Mouse (Mus musculus) T-helper 2 cell (primary cell): ENCODE results near the gene D2hgdh.

Experiments
- in situ Hi-C: fragments of 300-600 bp; cut with MboI, MseI; formaldehyde crosslinking; loops from one replicate; pipeline ENCODE4 v1.15.1; 2025; ENCODE audit warnings: high pct_unique_total_duplicates

D2hgdh gene

DNA sequence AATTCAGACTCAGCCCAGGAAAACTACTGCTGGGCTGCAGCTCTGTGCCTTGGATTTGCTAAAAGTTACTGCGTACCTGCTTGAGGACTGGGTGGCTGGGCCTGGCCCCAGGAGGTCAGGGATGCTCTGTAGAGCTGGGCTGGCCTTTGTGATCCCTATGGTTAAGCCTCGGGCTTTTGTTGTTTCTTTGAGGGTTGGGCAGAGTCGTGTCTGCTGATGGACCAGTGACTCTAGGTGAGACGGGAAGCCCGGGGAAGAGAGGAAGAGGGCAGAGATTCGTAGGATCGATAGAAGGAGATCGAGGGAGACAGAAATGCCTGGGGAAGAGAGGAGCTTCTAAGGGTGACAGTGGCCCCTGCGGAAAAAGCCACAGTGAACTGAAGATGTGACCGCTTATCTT lies at the start of gene D2hgdh:
TSS of gene D2hgdh (plus strand) at position 301 of the 400 bp plus-strand sequence.
- in situ Hi-C loops = no loop called here

DNA sequence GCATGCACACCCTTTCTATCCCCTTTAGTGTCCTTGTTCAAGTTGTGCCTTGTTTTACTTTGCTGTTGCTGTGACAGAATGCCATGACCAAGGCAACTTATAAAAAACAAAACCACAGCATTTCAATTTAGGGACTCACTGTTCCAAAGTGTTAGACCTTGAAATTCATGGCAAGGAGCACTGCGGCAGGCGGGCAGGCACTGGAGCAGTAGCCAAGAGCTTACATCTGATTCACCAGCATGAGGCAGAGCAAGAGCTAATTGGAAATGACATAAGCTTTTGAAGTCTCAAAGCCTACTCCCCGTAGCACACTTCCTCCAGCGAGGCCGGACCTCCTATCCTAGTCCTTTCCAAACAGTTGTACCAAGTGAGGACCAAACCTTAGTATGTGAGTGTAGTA lies 48.0 kb upstream of the D2hgdh start:
- in situ Hi-C loops = no loop called here

DNA sequence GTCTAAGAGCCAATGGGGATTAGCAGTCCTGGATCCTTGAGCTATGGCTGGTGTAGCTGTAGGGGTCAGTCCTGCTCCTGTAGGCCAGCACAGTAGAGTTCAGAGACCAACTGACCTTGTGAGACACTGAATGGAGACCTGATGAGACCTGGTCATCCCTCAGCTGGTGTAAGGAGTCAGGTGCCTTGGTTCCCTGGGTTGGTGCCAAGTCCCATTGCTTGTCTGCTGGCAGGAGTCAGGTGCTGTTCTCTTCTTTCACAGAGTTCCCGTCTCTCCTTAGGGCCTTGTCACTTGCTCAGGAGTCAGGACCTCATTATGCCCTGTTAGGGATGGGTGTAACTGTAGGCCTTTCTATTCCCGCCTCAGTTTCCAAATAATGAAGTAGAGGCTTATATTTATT lies 37.8 kb upstream of the D2hgdh start:
- in situ Hi-C loops = no loop called here

DNA sequence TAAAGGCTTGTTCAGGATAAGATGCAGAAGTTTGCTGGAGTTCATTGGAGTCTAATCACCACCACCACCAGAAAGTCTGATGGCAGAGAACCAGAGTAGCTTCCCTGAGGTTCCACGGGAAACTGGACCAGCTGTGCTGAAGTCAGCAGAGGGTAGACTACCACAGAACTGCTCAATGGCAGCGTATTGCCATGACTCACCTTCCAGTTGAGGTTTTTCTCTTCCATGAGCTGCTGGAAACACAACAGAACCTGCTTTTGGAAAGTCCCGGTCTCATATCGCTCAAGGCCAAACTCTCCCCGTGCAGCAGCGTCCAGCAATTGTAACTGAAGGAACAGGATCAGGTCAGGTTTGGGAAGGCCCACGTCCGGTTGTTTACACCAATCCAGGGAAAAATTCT lies 30.2 kb upstream of the D2hgdh start:
- in situ Hi-C loops = no loop called here

DNA sequence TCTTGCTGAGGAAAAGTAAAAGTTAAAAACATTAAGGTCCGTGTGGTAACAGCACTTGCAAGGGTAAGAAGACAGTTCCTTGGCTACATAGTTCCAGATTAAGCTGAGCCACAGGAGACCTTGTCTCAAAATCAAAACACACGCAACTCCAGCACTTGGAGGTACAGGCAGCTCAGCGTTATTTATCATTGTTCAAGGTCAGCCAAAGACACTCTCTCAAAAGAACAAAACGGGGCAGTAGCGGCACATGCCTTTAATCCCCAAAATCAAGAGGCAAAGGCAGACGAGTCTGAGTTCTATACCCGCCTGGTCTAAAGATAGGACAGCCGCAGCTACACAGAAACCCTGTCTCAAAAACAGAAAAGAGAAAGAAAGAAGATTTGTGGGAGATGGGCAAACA lies 28.8 kb upstream of the D2hgdh start:
- in situ Hi-C loops = no loop called here

DNA sequence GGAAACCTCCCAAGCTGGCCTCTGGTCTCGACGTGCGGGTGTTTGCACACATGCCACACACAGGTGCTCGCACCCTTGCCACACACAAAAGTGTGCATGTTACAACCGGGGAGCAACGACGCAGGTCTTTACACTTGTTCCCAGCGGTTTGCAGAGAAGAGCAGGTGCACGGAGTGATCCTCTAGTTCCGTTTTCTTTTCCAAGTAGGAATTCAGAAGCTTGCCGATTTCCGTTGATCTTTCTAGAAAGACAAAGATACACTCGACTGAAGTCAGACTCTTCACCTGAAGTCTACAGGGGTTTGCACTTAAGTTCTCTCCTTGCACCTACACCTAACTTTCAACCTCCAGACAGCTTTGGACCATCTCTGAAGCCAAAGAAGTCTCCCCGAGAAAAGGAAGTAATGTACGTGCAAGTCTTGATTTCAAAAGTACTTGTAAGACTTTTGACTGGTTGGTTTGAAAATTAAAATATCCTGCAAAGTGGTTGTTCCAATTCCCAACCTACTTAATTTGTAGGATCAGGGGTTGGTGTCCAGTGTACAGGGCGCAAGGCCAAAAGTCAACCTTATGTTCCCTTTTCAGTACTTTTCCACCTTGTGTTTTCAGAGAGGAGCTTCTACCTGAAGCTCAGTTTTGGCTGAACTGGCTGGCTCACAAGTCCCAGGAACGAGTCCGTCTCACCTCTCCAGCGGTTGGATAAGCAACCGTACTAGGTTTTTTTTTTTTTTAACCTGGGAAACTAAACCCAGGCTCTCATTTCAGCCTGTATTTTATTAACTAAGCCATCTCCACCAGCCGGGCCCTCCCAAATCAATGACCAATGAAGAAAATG lies 23.8 kb upstream of the D2hgdh start:
- in situ Hi-C loops = no loop called here

DNA sequence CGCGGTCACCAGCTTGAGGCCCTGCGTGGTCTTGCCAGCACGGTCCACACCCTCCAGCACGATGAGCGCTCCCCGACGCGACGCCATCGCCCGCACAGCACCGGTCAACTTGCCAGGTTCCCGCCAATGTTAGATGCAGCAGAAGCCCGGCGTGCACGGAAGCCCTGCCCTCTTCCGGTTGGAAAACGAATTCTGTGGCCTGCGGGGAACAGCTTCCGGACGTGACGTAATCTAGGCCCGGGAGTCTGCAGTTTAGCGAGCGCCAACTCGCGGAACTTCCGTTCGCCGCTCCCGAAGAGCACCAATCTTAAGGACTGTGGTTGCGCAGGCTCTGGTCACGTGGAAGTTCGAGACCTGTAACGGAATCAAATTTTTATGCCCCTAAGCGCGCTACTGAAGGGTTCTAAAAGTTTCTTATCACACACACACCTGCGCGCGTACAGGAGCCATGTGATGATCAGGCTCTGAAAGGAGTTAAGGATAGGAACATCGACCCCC lies 22.9 kb upstream of the D2hgdh start, which contains the start of gene Dtymk:
TSS of gene Dtymk (minus strand) at position 194 of the 498 bp plus-strand sequence.
- in situ Hi-C loops = no loop called here

DNA sequence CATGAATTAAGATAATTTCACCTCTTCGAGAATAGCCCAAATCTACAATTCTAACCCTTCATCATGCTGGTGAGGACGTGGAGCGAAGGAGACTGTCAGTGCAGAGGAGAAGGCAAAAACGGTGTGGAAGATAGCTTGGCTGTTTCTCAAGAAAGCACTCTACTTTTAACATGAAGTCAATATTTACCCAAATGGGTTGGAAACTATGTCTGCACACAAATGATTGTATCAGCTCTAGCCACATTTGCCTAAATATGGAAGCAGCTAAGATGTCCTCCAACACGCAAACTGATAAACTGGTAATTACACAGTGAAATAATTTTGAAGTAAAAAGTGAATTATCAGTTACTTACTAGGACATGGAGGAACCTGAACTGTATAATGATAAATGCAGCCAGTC lies 21.9 kb upstream of the D2hgdh start:
- in situ Hi-C loops = no loop called here

DNA sequence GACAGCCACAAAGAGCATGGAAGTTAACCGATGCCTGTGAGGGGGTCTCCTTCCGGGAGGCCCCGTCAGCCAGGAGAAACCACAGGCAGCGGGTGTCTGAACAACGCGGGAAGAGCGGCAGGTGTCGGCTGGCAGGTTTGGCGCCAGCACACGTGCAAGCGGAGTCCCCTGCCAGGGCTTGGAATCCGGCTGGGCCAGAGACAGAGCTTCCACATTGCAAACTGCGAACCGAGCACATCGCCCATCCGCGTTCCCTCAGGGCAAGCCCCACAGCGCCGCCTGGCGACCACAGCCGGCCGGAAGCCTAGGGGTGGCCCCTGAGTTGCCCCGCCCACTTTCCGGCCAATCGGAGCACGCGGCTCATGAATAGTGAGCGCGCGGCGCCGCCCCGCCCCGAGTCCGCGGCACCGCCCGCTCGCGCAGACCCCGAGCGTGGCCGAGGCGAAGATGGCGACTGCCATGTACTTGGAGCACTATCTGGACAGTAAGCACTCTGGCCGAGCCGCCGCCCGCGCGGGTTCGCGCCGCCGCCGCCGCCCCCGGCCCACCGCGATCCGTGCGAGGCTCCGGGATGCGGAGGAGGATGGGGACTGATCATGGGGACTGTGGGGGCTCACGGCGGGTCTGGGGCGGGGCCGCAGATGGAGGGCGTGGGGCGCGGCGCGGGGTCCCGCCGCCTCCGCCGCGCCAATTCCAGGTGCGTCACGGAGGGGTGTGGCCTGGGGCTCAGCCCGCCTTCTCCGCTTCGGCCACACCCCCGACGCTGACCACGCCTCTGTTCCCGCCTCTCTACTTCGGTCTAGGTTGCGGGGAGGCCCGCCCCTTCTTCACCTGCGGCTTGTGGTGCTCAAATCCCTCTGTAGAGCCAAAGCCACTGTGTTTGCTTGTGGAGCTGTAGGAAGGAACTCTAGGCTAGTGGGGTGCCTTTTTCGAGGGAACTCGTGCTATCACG lies 20.9 kb upstream of the D2hgdh start, which contains the start of gene Ing5:
TSS of gene Ing5 (plus strand) at position 410 of the 952 bp plus-strand sequence.
- in situ Hi-C loops = no loop called here

DNA sequence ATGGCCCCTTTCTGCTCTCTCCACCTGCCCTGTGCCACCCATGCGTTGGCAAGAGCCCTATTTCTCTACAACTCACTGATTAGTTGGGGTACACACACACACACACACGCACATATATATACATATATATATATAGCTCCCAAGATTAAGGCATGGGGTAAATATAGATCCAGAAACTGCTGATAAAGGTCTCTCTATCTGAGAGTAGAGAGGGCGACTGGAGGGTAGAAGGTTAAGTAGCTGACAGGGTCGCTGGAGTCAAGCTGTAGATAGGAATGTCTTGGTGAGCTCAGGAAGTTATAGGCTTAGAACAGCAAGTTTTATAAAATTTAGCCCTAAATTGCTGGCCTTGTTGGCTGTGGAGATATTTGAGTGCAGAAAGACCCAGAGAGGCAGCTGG lies 19.9 kb upstream of the D2hgdh start:
- in situ Hi-C loops = no loop called here

DNA sequence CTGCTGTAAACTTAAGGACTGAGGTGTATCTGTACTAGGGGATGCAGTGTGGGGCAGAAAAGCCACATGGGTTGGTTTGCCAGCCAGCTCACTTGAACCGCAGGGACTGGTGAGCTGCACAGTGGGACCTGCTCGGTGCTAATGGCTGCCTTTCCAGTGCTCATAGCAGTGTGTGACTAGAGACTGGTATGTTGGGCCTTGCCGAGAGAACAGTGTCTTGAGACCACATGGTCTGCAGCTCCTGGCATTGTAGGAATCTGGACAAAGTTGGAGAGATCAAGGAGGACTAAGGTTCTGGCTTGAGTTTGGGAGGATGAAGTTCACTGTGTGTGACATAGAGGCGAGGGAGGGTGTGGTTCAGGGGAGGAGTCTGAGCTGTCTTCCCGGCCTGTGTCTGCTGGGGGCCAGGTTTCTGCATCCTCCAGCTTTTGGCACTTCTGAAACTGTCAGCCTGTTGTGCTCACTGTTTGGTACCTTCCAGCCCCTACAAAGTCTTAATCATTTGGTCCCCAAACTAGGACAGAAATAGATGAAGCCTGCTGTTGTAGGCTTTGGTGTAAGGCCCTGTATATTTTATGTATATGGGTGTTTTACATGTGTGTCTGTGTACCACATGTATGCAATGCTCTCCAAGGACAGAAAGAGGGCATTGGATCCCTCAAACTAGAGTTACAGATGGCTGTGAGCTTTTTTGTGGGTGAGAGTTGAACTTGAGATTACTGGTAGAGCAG lies 19.3 kb upstream of the D2hgdh start:
- in situ Hi-C loops = no loop called here

DNA sequence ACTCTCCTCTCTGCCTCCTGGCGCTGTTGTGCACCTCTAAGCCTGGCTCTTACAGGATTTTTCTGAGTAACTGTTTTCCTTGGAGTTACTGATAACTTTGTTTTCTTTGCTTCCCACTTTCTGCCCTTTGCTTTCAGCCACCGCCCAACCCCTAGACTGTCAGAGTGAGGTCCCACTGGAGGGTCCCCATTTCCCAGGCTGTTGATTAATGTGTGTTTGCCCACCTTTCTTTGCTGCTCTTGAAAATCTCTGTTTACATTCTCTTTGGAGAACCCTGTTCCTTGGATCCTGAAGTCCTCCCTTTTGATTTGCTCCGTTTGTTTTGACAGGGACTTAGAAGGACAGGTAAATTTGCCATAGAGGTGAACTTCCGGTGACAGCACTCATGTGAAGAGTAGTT lies 15.8 kb upstream of the D2hgdh start:
- in situ Hi-C loops = no loop called here

DNA sequence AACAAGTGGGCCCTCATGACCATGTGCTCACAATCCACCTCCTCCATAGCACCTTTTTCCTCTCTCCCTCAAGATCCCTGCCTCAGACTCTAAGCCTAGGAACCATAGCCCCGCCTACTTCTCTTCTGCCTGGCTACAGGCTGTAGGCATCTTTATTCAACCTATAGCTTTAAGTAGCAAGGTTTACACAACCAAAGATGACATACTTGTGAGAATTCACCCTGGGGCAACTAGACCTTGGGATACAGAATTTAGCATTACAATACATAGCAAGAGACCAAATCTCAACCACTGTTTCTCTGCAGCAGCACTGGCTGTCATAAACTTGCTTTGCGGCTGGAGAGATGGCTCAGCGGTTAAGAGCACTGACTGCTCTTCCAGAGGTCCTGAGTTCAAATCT lies 14.7 kb upstream of the D2hgdh start:
- in situ Hi-C loops = no loop called here

DNA sequence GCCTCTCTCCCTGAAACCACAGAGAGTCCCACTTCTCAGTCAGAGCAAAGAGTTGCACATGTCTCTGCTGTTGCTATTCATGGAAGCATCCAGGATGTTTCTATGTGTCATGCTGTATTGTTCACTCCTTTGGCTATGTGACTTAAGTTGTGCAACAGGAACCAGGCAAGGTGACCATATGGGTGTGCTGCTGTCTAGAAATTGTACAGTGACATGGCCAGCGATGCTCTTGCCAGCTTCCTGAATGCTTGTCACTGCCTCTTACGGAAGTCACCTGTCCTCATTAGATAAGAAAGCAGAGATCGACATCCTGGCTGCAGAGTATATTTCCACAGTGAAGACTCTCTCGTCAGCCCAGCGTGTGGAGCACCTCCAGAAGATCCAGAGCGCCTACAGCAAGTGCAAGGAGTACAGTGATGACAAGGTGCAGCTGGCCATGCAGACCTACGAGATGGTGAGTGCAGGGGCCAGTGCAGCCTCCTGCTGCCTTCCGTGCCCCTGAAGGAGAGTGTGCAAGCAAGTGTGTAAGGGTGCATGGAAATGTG lies 13.1 kb upstream of the D2hgdh start:
- in situ Hi-C loops = no loop called here

DNA sequence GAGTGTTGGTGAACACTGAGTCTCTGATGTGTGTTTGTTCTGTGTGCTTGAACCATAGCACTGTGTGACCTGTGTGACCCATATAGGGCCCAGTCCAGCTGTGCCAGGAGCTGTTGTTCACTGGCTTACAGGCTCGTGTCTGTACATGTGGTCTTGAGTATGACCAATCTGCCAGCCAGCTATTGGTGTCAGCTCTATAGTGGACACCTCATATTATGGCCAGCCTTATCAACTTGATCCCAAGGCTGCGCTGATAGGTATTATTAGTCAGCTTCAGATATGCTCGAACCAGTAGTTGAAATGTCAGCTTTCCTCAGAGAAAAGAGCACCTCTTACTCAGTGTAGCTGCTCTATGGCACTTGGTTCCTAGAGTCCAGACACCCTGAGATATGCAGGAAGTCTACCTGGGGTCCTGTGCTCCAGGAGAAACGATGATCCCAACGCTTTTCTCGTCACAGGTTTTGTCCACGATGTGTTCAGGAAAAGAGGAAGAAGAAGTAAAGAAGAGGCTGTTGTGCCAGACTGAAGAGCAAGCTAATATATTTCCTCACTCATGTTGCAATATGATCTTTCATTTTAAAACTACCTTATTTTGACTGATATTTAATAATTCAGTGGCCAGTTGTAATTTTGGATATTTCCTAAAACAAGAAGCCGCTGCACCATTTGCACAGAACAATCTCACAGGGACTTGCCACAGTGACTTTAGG lies 6.7 kb upstream of the D2hgdh start:
- in situ Hi-C loops = no loop called here

DNA sequence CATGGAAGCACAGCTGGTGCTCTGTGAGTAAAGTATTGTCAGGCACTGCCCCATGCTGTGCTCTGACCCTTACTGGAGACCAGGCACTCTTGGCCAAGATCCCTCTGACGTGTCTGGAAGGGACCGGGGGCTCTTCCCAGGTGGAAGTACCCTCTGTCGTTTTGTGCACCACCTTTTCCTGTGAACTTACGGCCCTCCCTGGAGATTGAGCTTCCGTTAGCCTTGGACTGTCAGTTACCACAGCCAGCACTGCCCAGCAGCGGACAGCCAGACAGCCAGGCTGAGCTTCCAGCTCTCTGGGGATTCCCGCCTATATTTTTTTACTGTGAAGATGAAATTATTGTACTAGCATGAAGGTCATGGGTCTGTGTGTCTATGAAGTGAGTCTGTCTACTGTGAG lies 6.0 kb upstream of the D2hgdh start:
- in situ Hi-C loops = no loop called here

DNA sequence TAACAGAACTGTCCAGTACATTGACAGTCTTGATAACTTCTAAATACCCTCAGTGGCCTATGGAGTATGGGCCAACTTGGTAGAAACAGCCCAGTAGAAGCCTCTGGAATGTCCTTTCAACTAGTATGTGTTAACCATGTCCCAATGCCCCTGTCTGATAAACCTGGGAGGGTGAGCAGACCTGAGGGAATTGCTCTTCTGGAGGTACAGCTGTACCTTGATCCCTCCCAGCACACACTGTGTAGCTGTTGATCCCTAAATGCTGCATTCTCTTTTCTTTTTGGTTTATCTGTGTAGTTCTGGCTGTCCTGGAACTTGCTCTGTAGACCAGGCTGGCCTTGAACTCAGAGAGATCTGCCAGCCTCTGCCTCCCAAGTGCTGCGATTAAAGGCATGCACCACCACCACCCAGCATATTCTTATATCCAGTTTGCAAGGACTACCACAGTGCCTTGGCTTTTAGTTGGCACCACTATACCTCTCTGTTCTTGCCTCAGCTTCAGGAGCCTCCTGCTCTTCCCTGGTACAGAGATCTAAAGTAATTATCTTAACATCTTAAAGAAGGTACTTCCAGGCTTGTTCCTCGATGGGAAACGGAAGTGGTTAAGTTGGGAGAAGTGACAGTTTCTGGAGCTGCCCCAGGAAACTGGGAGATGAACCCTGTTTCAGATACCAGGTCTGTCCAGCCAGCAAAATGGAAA lies 763 bp upstream of the D2hgdh start:
- in situ Hi-C loops = no loop called here

DNA sequence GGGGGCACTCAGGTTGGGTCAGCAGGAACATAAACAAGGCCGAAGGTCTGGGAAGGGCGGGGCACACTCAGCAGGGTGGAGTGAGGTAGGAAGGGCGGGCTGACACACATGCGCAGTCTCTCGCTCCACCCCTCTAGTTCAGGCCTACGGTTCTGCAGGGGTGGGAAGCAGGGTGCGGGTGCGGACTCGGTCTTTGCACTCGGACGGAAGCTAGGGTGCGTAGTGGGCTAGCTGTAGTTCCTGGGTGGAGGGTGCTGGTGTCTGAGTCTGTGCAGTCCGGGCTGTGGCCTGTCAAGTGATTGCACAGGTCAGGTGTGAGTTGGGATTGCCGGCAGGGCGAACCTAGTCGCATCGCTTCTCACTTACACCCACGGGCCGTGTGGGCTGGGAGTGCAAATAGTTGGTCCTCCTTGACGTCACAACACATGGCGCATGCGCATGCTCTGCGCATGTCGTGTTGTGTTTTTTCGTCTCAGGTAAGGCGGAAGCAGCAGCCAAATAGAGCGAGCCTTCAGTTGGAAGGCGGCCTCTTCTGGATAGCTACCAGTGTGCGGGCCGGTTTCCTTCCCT lies 481 bp downstream of the D2hgdh start:
- in situ Hi-C loops = no loop called here

DNA sequence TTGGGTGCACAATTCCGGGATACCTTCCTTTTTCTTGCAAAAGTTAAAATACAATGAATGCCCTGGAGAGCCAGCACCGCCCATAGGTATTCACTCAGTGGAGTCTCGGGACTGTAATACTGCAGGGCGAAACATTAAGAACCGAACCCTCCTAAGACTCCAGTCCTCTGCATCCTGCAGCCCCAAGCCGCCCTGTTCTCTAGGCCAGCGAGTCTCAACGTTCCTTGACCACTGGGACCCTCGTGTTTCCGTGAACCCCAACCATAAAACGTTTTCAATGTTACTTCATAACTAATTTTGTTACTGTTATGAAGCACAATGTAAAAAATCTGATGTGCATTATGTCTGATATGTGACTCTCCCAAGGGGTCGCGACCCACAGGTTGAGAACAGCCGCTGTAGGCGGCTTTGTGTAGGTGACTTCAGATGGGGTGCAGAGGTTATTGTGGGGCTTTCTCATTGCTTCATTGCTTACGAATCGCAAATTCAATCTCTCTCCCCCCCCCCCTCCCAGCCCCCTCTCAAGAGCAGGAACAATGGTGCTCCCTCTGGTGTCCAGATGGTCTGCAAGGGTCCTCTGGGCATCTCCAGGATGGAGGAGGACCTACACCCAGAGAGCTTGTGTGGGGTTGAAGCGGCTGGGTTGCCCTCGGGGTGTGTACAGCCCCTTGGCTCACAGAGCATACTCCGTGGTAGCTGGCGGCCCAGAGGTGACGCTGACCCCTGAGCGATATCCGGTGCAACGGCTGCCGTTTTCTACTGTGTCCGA lies 1.2 kb downstream of the D2hgdh start:
- in situ Hi-C loops = no loop called here
